Mouse (Mus musculus) macrophage (primary cell): ENCODE data around the gene Gm8439. TPM values are rescaled to one million over a fixed set of nuclear protein-coding genes. Genes with fewer than 3 reads are reported as not detected.
"Not testable (repeated sequence)": the region's sequence is repeated elsewhere in the genome, so short reads cannot be mapped to it uniquely, and the experiment has no call there.

Source experiments
- H3K27ac ChIP-seq: fragments of 350-480 bp; formaldehyde crosslinking; 2 replicates; pipeline ENCODE4 v1.9.0; 2021
- H3K36me3 ChIP-seq: fragments of 350-480 bp; formaldehyde crosslinking; 2 replicates; pipeline ENCODE4 v1.9.0; 2021; ENCODE audit errors: inconsistent target
- H3K4me3 ChIP-seq: fragments of 350-480 bp; formaldehyde crosslinking; 2 replicates; pipeline ENCODE4 v1.9.0; 2021; ENCODE audit errors: inconsistent target
- H3K79me2 ChIP-seq: fragments of 350-480 bp; formaldehyde crosslinking; 2 replicates; pipeline ENCODE4 v1.9.0; 2021; ENCODE audit errors: inconsistent target
- WGBS: methylation state at CpG from one replicate; pipeline ENCODE4 v1.1.7; 2026; ENCODE audit warnings: inconsistent platforms; ENCODE audit not compliant: missing documents; 5-methylcytosine and 5-hydroxymethylcytosine counted together
- polyA plus RNA-seq: library from polyadenylated mRNA; stranded (reverse); fragments of 250-400 nt; gene quantifications from 3 replicates; pipeline ENCODE4 v1.2.4, GENCODE M21; 2018; ENCODE audit warnings: inconsistent platforms

Gene Gm8439
- polyA plus RNA-seq, 1 experiment from 2014 or later, result not detected

GRCm38 (mm10) chr4:120589815-120590422 lies 1.4 kb downstream of the Gm8439 start:
- Histone ChIP-seq H3K27ac (no peak overlapping the region), H3K36me3 (no peaks in the 10 kb centered on the region), H3K4me3 (no peak overlapping the region), H3K79me2 (no peaks in the 10 kb centered on the region)
- WGBS, result 20% methylated on average over 5 of the region's 5 CpGs

GRCm38 (mm10) chr4:120590973-120591372 lies 2.4 kb downstream of the Gm8439 start:
- Histone ChIP-seq H3K36me3 (no peaks in the 10 kb centered on the region), H3K27ac (no peak overlapping the region), H3K4me3 (no peak overlapping the region), H3K79me2 (no peaks in the 10 kb centered on the region)
- 93% methylated on average over 4 of the region's 4 CpGs for WGBS

- H3K27ac ChIP-seq, H3K79me2 ChIP-seq, H3K36me3 ChIP-seq, H3K4me3 ChIP-seq: not testable (repeated sequence)
- WGBS, result no CpG with 5 or more reads among the region's 1 CpGs
These were observed 7.7 kb downstream of the Gm8439 start for GRCm38 (mm10) chr4:120596210-120596609.

- Histone ChIP-seq H3K36me3 (no peaks in the 10 kb centered on the region), H3K79me2 (no peaks in the 10 kb centered on the region), H3K27ac (no peak overlapping the region), H3K4me3 (no peak overlapping the region)
- no CpG with 5 or more reads among the region's 2 CpGs for WGBS
These were observed 10.4 kb downstream of the Gm8439 start for GRCm38 (mm10) chr4:120598922-120599321.

GRCm38 (mm10) chr4:120601774-120602173 lies 13.2 kb downstream of the Gm8439 start:
- H3K79me2 ChIP-seq, result no peaks in the 10 kb centered on the region
- H3K4me3 ChIP-seq, result no peak overlapping the region
- H3K36me3 ChIP-seq, result no peaks in the 10 kb centered on the region
- 88% methylated on average over 1 of the region's 1 CpGs for WGBS
- H3K27ac ChIP-seq, result no peak overlapping the region

GRCm38 (mm10) chr4:120602669-120603068 lies 14.1 kb downstream of the Gm8439 start:
- Histone ChIP-seq H3K27ac (no peak overlapping the region), H3K4me3 (no peak overlapping the region), H3K79me2 (no peaks in the 10 kb centered on the region), H3K36me3 (no peaks in the 10 kb centered on the region)
- WGBS, result 69% methylated on average over 3 of the region's 3 CpGs

GRCm38 (mm10) chr4:120606941-120607340 lies 18.4 kb downstream of the Gm8439 start:
- Histone ChIP-seq H3K27ac (no peak overlapping the region), H3K36me3 (no peaks in the 10 kb centered on the region), H3K4me3 (no peak overlapping the region), H3K79me2 (no peaks in the 10 kb centered on the region)
- 73% methylated on average over 3 of the region's 3 CpGs for WGBS

GRCm38 (mm10) chr4:120611005-120611404 lies 22.5 kb downstream of the Gm8439 start:
- H3K27ac ChIP-seq, result no peak overlapping the region
- H3K79me2 ChIP-seq, result no peaks in the 10 kb centered on the region
- no peak overlapping the region for H3K4me3 ChIP-seq
- WGBS, result 89% methylated on average over 3 of the region's 3 CpGs
- H3K36me3 ChIP-seq, result no peaks in the 10 kb centered on the region

- 55% methylated on average over 9 of the region's 9 CpGs for WGBS
- H3K79me2 ChIP-seq, result no peaks in the 10 kb centered on the region
- no peak overlapping the region for H3K4me3 ChIP-seq
- H3K27ac ChIP-seq, result no peak overlapping the region
- no peaks in the 10 kb centered on the region for H3K36me3 ChIP-seq
These were observed 23.9 kb downstream of the Gm8439 start for GRCm38 (mm10) chr4:120612304-120613080.

GRCm38 (mm10) chr4:120613691-120614329 lies 25.3 kb downstream of the Gm8439 start:
- no peaks in the 10 kb centered on the region for H3K36me3 ChIP-seq
- 41% methylated on average over 8 of the region's 8 CpGs for WGBS
- H3K27ac ChIP-seq, result no peak overlapping the region
- no peak overlapping the region for H3K4me3 ChIP-seq
- no peaks in the 10 kb centered on the region for H3K79me2 ChIP-seq

- H3K79me2 ChIP-seq, result no peaks in the 10 kb centered on the region
- no peaks in the 10 kb centered on the region for H3K36me3 ChIP-seq
- WGBS, result 77% methylated on average over 9 of the region's 9 CpGs
- H3K27ac ChIP-seq, result no peak overlapping the region
- no peak overlapping the region for H3K4me3 ChIP-seq
These were observed 26.1 kb downstream of the Gm8439 start for GRCm38 (mm10) chr4:120614644-120615043.

GRCm38 (mm10) chr4:120615528-120616081 lies 27.1 kb downstream of the Gm8439 start:
- no peaks in the 10 kb centered on the region for H3K79me2 ChIP-seq
- no peaks in the 10 kb centered on the region for H3K36me3 ChIP-seq
- WGBS, result 87% methylated on average over 10 of the region's 10 CpGs
- H3K27ac ChIP-seq, result no peak overlapping the region
- H3K4me3 ChIP-seq, result no peak overlapping the region

GRCm38 (mm10) chr4:120616199-120617025 lies 27.9 kb downstream of the Gm8439 start:
- Histone ChIP-seq H3K36me3 (no peaks in the 10 kb centered on the region), H3K27ac (no peak overlapping the region), H3K4me3 (no peak overlapping the region), H3K79me2 (no peaks in the 10 kb centered on the region)
- WGBS, result 94% methylated on average over 12 of the region's 13 CpGs

- no peaks in the 10 kb centered on the region for H3K79me2 ChIP-seq
- 86% methylated on average over 6 of the region's 6 CpGs for WGBS
- H3K4me3 ChIP-seq, result no peak overlapping the region
- no peaks in the 10 kb centered on the region for H3K36me3 ChIP-seq
- no peak overlapping the region for H3K27ac ChIP-seq
These were observed 39.2 kb downstream of the Gm8439 start for GRCm38 (mm10) chr4:120627728-120628127.
